Mouse (Mus musculus): ENCODE data around the gene Exo1. TPM values are rescaled to one million over a fixed set of nuclear protein-coding genes. Genes with fewer than 3 reads are reported as not detected.

Gene Exo1
- polyA plus RNA-seq (2016; fragmentation: Nextera tagmentation; extraction: Ambion mirVana) = 44.2 and 47.4 TPM in 2 replicates

GRCm38 (mm10) chr1:175880453-175881296 lies at the start of gene Exo1:
TSS of gene Exo1 (plus strand) at chr1:175880581.
- Histone ChIP-seq H3K4me3 (peak within 1 kb of the TSS; percentile 81), H3K9ac (peak within 1 kb of the TSS; percentile 86), H3K4me1 (replicated peaks) (peaks cover 13% of the 10 kb centered on the region), H3K4me2 (peak within 1 kb of the TSS; percentile 93), H3K9me3 (replicated peaks) (no peaks in the 10 kb centered on the region), H3K36me3 (peaks cover 28% of the 10 kb centered on the region), H3K27ac (ENCODE audit: poor library complexity, severe bottlenecking) (peak within 1 kb of the TSS; percentile 87), H3K27me3 (replicated peaks) (no peaks in the 10 kb centered on the region)
- WGBS = under 1% methylated on average over 66 of the region's 66 CpGs
- peak; percentile 95 for ATAC-seq (ENCODE audit: insufficient number of reproducible peaks, low FRiP score)

- no peaks in the 10 kb centered on the region for H3K9me3 ChIP-seq (replicated peaks)
- H3K4me1 ChIP-seq (replicated peaks) = no peaks in the 10 kb centered on the region
- H3K4me2 ChIP-seq = no peak overlapping the region
- H3K9ac ChIP-seq = no peak overlapping the region
- no peak overlapping the region for H3K4me3 ChIP-seq
- no peak for ATAC-seq (ENCODE audit: insufficient number of reproducible peaks, low FRiP score)
- no peak overlapping the region for H3K27ac ChIP-seq (ENCODE audit: poor library complexity, severe bottlenecking)
- 77% methylated on average over 1 of the region's 1 CpGs for WGBS
- H3K36me3 ChIP-seq = no peaks in the 10 kb centered on the region
- no peaks in the 10 kb centered on the region for H3K27me3 ChIP-seq (replicated peaks)
Observed at GRCm38 (mm10) chr1:175855515-175855914, 24.9 kb upstream of the Exo1 start.

GRCm38 (mm10) chr1:175867050-175867449 lies 13.3 kb upstream of the Exo1 start:
- no peaks in the 10 kb centered on the region for H3K27me3 ChIP-seq (replicated peaks)
- WGBS = 38% methylated on average over 1 of the region's 1 CpGs

GRCm38 (mm10) chr1:175867558-175867957 lies 12.8 kb upstream of the Exo1 start:
- H3K27me3 ChIP-seq (replicated peaks) = no peaks in the 10 kb centered on the region
- H3K36me3 ChIP-seq = no peaks in the 10 kb centered on the region
- H3K4me1 ChIP-seq (replicated peaks) = no peaks in the 10 kb centered on the region
- ATAC-seq (ENCODE audit: insufficient number of reproducible peaks, low FRiP score) = no peak
- 14% methylated on average over 5 of the region's 5 CpGs for WGBS
- no peak overlapping the region for H3K27ac ChIP-seq (ENCODE audit: poor library complexity, severe bottlenecking)
- H3K4me2 ChIP-seq = no peak overlapping the region
- no peaks in the 10 kb centered on the region for H3K9me3 ChIP-seq (replicated peaks)
- H3K4me3 ChIP-seq = no peak overlapping the region
- no peak overlapping the region for H3K9ac ChIP-seq

More at GRCm38 (mm10) chr1:175867050-175867449, 13.3 kb upstream of the Exo1 start:
- Histone ChIP-seq H3K9me3 (replicated peaks) (no peaks in the 10 kb centered on the region), H3K27ac (ENCODE audit: poor library complexity, severe bottlenecking) (no peak overlapping the region), H3K4me3 (no peak overlapping the region), H3K36me3 (no peaks in the 10 kb centered on the region), H3K4me1 (replicated peaks) (no peaks in the 10 kb centered on the region), H3K9ac (no peak overlapping the region), H3K4me2 (no peak overlapping the region)
- no peak for ATAC-seq (ENCODE audit: insufficient number of reproducible peaks, low FRiP score)

GRCm38 (mm10) chr1:175870716-175871115 lies 9.7 kb upstream of the Exo1 start:
- no peak overlapping the region for H3K4me3 ChIP-seq
- H3K36me3 ChIP-seq = no peaks in the 10 kb centered on the region
- no peaks in the 10 kb centered on the region for H3K9me3 ChIP-seq (replicated peaks)
- H3K27ac ChIP-seq (ENCODE audit: poor library complexity, severe bottlenecking) = no peak overlapping the region
- H3K4me1 ChIP-seq (replicated peaks) = no peaks in the 10 kb centered on the region
- no peak overlapping the region for H3K4me2 ChIP-seq
- WGBS = 78% methylated on average over 3 of the region's 3 CpGs
- ATAC-seq (ENCODE audit: insufficient number of reproducible peaks, low FRiP score) = no peak
- H3K9ac ChIP-seq = no peak overlapping the region
- H3K27me3 ChIP-seq (replicated peaks) = no peaks in the 10 kb centered on the region

- H3K4me3 ChIP-seq = no peak overlapping the region
- no peaks in the 10 kb centered on the region for H3K4me1 ChIP-seq (replicated peaks)
- 81% methylated on average over 6 of the region's 6 CpGs for WGBS
- H3K27ac ChIP-seq (ENCODE audit: poor library complexity, severe bottlenecking) = no peak overlapping the region
- H3K9ac ChIP-seq = no peak overlapping the region
- no peaks in the 10 kb centered on the region for H3K9me3 ChIP-seq (replicated peaks)
- ATAC-seq (ENCODE audit: insufficient number of reproducible peaks, low FRiP score) = no peak
- no peaks in the 10 kb centered on the region for H3K27me3 ChIP-seq (replicated peaks)
- H3K36me3 ChIP-seq = no peaks in the 10 kb centered on the region
- no peak overlapping the region for H3K4me2 ChIP-seq
Observed at GRCm38 (mm10) chr1:175872028-175872816, 8.2 kb upstream of the Exo1 start.

GRCm38 (mm10) chr1:175883398-175883797 lies 3.0 kb downstream of the Exo1 start:
- ATAC-seq (ENCODE audit: insufficient number of reproducible peaks, low FRiP score) = no peak
- H3K27me3 ChIP-seq (replicated peaks) = no peaks in the 10 kb centered on the region
- peaks cover 13% of the 10 kb centered on the region for H3K4me1 ChIP-seq (replicated peaks)
- H3K27ac ChIP-seq (ENCODE audit: poor library complexity, severe bottlenecking) = no peak overlapping the region
- H3K9me3 ChIP-seq (replicated peaks) = no peaks in the 10 kb centered on the region
- H3K9ac ChIP-seq = no peak overlapping the region
- WGBS = 85% methylated on average over 3 of the region's 3 CpGs
- H3K36me3 ChIP-seq = peaks cover 44% of the 10 kb centered on the region
- H3K4me2 ChIP-seq = no peak overlapping the region
- no peak overlapping the region for H3K4me3 ChIP-seq

- Histone ChIP-seq H3K4me2 (no peak overlapping the region), H3K27me3 (replicated peaks) (no peaks in the 10 kb centered on the region), H3K4me3 (no peak overlapping the region), H3K9me3 (replicated peaks) (no peaks in the 10 kb centered on the region), H3K27ac (ENCODE audit: poor library complexity, severe bottlenecking) (no peak overlapping the region), H3K36me3 (peaks cover 64% of the 10 kb centered on the region), H3K4me1 (replicated peaks) (no peaks in the 10 kb centered on the region), H3K9ac (no peak overlapping the region)
- ATAC-seq (ENCODE audit: insufficient number of reproducible peaks, low FRiP score) = no peak
- WGBS = 85% methylated on average over 6 of the region's 6 CpGs
Observed at GRCm38 (mm10) chr1:175893263-175893662, 12.9 kb downstream of the Exo1 start.

GRCm38 (mm10) chr1:175893726-175894125 lies 13.3 kb downstream of the Exo1 start:
- no peak for ATAC-seq (ENCODE audit: insufficient number of reproducible peaks, low FRiP score)
- Histone ChIP-seq H3K27me3 (replicated peaks) (no peaks in the 10 kb centered on the region), H3K4me3 (no peak overlapping the region), H3K27ac (ENCODE audit: poor library complexity, severe bottlenecking) (no peak overlapping the region), H3K9me3 (replicated peaks) (no peaks in the 10 kb centered on the region), H3K9ac (no peak overlapping the region), H3K4me2 (no peak overlapping the region), H3K36me3 (peaks cover 61% of the 10 kb centered on the region), H3K4me1 (replicated peaks) (no peaks in the 10 kb centered on the region)
- WGBS = 92% methylated on average over 12 of the region's 12 CpGs

GRCm38 (mm10) chr1:175911207-175911606 lies 30.8 kb downstream of the Exo1 start:
- H3K36me3 ChIP-seq = peaks cover 39% of the 10 kb centered on the region
- H3K27ac ChIP-seq (ENCODE audit: poor library complexity, severe bottlenecking) = no peak overlapping the region

GRCm38 (mm10) chr1:175912038-175912437 lies 31.7 kb downstream of the Exo1 start:
- no peak overlapping the region for H3K9ac ChIP-seq
- H3K9me3 ChIP-seq (replicated peaks) = no peaks in the 10 kb centered on the region
- no peaks in the 10 kb centered on the region for H3K4me1 ChIP-seq (replicated peaks)
- no peak overlapping the region for H3K4me2 ChIP-seq
- no peak overlapping the region for H3K4me3 ChIP-seq
- ATAC-seq (ENCODE audit: insufficient number of reproducible peaks, low FRiP score) = no peak
- no peak overlapping the region for H3K27ac ChIP-seq (ENCODE audit: poor library complexity, severe bottlenecking)
- H3K36me3 ChIP-seq = peaks cover 31% of the 10 kb centered on the region
- WGBS = 79% methylated on average over 3 of the region's 3 CpGs
- H3K27me3 ChIP-seq (replicated peaks) = no peaks in the 10 kb centered on the region

More at GRCm38 (mm10) chr1:175911207-175911606, 30.8 kb downstream of the Exo1 start:
- ATAC-seq (ENCODE audit: insufficient number of reproducible peaks, low FRiP score) = no peak
- Histone ChIP-seq H3K27me3 (replicated peaks) (no peaks in the 10 kb centered on the region), H3K9me3 (replicated peaks) (no peaks in the 10 kb centered on the region), H3K4me1 (replicated peaks) (no peaks in the 10 kb centered on the region), H3K4me2 (no peak overlapping the region), H3K4me3 (no peak overlapping the region), H3K9ac (no peak overlapping the region)
- WGBS = 76% methylated on average over 2 of the region's 2 CpGs

Measured in heart, embryonic 12.5 days (tissue).